Mouse (Mus musculus): ENCODE data around the gene Zdhhc13. TPM values are rescaled to one million over a fixed set of nuclear protein-coding genes. Genes with fewer than 3 reads are reported as not detected.

Zdhhc13 gene
- 4.7 and 12.8 TPM in 2 replicates for polyA plus RNA-seq (2012; rRNA removed; ENCODE audit: low replicate concordance)

GRCm38 (mm10) chr7:48788851-48789572, at the start of gene Zdhhc13:
Gene Zdhhc13, plus strand, starts transcription at chr7:48789003.

GRCm38 (mm10) chr7:48847820-48848650, 59.2 kb downstream of the Zdhhc13 start, which contains the start of gene Csrp3:
Gene Csrp3, minus strand, starts transcription at chr7:48848033.

Other genes starting within 250 kb of the Zdhhc13 start
- 0.55 and 1.8 TPM in 2 replicates for gene Mrgprb2, start 230.9 kb upstream of the Zdhhc13 start, polyA plus RNA-seq (2012; rRNA removed; ENCODE audit: low replicate concordance)
- gene Mrgprb3, start 145.2 kb upstream of the Zdhhc13 start, polyA plus RNA-seq (2012; rRNA removed; ENCODE audit: low replicate concordance): 0.43 TPM in 1 of 2 replicates, not detected in the other
- gene Csrp3, start 59.0 kb downstream of the Zdhhc13 start, polyA plus RNA-seq (2012; rRNA removed; ENCODE audit: low replicate concordance): 0.16 and 12.5 TPM in 2 replicates
- 0.70 and 1.2 TPM in 2 replicates for gene E2f8, start 92.6 kb downstream of the Zdhhc13 start, polyA plus RNA-seq (2012; rRNA removed; ENCODE audit: low replicate concordance)
- gene Nav2, start 119.7 kb downstream of the Zdhhc13 start, polyA plus RNA-seq (2012; rRNA removed; ENCODE audit: low replicate concordance): 6.6 and 6.9 TPM in 2 replicates

Data from mammary gland, adult 2 months (tissue).